Mouse (Mus musculus) cortical plate, adult 2 months (tissue): ENCODE results near the gene Atg13.

ENCODE experiments used
- CTCF ChIP-seq: fragments of 200-500 bp; IDR thresholded peaks from 2 replicates; pipeline ENCODE4 v1.5.1; 2011; ENCODE audit warnings: mild to moderate bottlenecking, control low read depth, low read length; ENCODE audit not compliant: insufficient read depth; ENCODE audit errors: extremely low read depth
- POLR2A ChIP-seq: fragments of 200-500 bp; IDR thresholded peaks from 2 replicates; pipeline ENCODE4 v1.6.1; 2011; ENCODE audit warnings: mild to moderate bottlenecking, low read length, control low read depth; ENCODE audit not compliant: insufficient read depth; ENCODE audit errors: extremely low read depth

DNA sequence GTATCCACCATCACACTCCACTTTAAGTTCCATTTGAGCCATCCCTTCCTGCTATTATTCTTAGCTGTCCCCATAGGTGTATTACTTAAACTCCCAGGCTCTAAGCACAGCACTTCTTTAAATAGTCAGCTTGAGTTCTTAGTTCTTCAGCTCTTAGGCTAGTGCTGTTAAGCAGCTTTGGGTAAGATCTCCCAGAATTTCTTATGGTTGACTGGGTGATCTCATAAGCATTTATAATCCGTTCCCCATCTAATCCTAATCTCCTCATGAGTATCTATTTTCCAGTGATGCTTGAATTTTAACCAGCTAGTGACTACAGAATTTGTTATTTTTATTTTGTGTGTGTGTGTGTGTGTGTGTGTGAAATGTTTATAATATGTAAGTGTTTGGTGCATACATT is 4.5 kb upstream of the Atg13 start:
- no peak for TF ChIP-seq CTCF
- no peak for TF ChIP-seq POLR2A
